Comparison of ENCODE assay signal across 23 mouse cellular contexts in the genomic region with DNA sequence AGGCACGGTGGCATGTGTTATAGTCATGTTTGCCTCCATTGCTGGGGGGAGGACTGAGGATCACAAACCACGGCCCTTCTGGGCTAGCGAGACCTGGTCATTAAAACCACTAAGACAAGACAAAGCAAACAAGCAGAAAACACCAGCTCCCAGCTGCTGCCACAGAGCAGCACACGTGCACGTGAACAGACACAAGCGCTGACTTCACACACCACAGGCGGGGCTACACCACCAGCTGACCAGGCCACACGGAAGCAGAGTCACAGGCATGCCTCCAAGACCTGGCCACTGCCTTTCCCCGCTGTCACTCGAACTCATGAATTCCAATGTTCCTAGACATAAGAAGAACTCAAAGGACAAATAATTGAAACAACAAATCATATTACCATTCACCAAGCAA.
DNase-seq lines count a peak whose midpoint lies in the region; ATAC-seq and TF ChIP-seq lines count a peak whose summit lies in the region.
"Had no signal": no experiment of that assay in that cellular context is flagged by ENCODE, and none has a peak within 500 bp of the region (broad histone marks: within the 10 kb centered on the region; RNA-seq: fewer than 3 reads in every experiment).

No protein-coding gene starts in this region.

- in situ Hi-C loops in CH12.LX (cut with MboI; ENCODE audit: low pct_ligation_motif_present, low pct_unique_long_range_greater_than_20kb, low sequenced_read_pairs), result no loop called here

- no peak for TF ChIP-seq CTCF in CH12.LX (conservative IDR thresholded peaks at IDR 0.05 in 1 of 2, IDR thresholded peaks at IDR 0.05 in 1 of 2; ENCODE audit: low read depth in 2 of 2, low read length in 2 of 2)
- TF ChIP-seq CTCF in hindbrain, postnatal 0 days (IDR thresholded peaks at IDR 0.05; ENCODE audit: low read depth), result no peak

- no peak for ATAC-seq in midbrain, embryonic 11.5 days (ENCODE audit: low FRiP score)
- no peak for ATAC-seq in midbrain, embryonic 13.5 days
- no peak for ATAC-seq in hindbrain, postnatal 0 days
- ATAC-seq: activated CD4-positive, CD25-positive, alpha-beta regulatory T cell, adult 4 months; CD4-positive, CD25-positive, alpha-beta regulatory T cell, adult 4 months; Patski had no signal

- H3K4me1 ChIP-seq in midbrain, embryonic 11.5 days (ENCODE audit: control insufficient read depth, insufficient read depth, low read length), result peaks cover 2% of the 10 kb centered on the region; the same call in 1 of the 2 replicates
- peaks cover 9% of the 10 kb centered on the region for H3K4me1 ChIP-seq in midbrain, embryonic 13.5 days (replicated peaks)
- 0 out of 4 replicates have a peak, but pooled peaks cover 0 to 7% of the 10 kb centered on the region in 2 experiments for H3K4me1 ChIP-seq in CH12.LX (ENCODE audit: control insufficient read depth in 1 of 2, insufficient read depth in 2 of 2)
- no peaks in the 10 kb centered on the region for H3K4me1 ChIP-seq in hindbrain, postnatal 0 days (ENCODE audit: insufficient read depth, low read length)

- TF ChIP-seq RAD21 in CH12.LX (IDR thresholded peaks at IDR 0.05; ENCODE audit: low read depth, low read length), result no peak

- 89% methylated on average over 10 of the region's 10 CpGs for WGBS in midbrain, embryonic 11.5 days
- 83% methylated on average over 10 of the region's 10 CpGs for WGBS in midbrain, embryonic 13.5 days
- WGBS in hindbrain, postnatal 0 days, result 77% methylated on average over 10 of the region's 10 CpGs

- no peaks in the 10 kb centered on the region for H3K27me3 ChIP-seq in midbrain, embryonic 11.5 days (ENCODE audit: control insufficient read depth, insufficient read depth, low read length)
- H3K27me3 ChIP-seq in midbrain, embryonic 13.5 days, result no peaks in the 10 kb centered on the region
- no peaks in the 10 kb centered on the region for H3K27me3 ChIP-seq in CH12.LX (replicated peaks)
- no peaks in the 10 kb centered on the region for H3K27me3 ChIP-seq in myocyte (ENCODE audit: control insufficient read depth, insufficient read depth, insufficient read length)
- no peaks in the 10 kb centered on the region for H3K27me3 ChIP-seq in hindbrain, postnatal 0 days (ENCODE audit: insufficient read depth, low read length)
- H3K27me3 ChIP-seq: Patski had no signal

- no peaks in the 10 kb centered on the region for H3K9me3 ChIP-seq in midbrain, embryonic 11.5 days (ENCODE audit: control insufficient read depth, low read length)
- no peaks in the 10 kb centered on the region for H3K9me3 ChIP-seq in midbrain, embryonic 13.5 days
- no peaks in the 10 kb centered on the region for H3K9me3 ChIP-seq in CH12.LX (replicated peaks; ENCODE audit: low read length)
- H3K9me3 ChIP-seq in hindbrain, postnatal 0 days (ENCODE audit: low read length), result no peaks in the 10 kb centered on the region
- H3K9me3 ChIP-seq: G1E had no signal

- H3ac ChIP-seq in myocyte (ENCODE audit: control insufficient read depth, insufficient read length), result no peak overlapping the region

- no peaks in the 10 kb centered on the region for H3K79me2 ChIP-seq in CH12.LX (replicated peaks; ENCODE audit: control insufficient read depth, extremely low read depth, insufficient read depth, poor library complexity, severe bottlenecking)
- H3K79me2 ChIP-seq in myocyte (ENCODE audit: control insufficient read depth, insufficient read depth), result no peaks in the 10 kb centered on the region

- H3K4me2 ChIP-seq in midbrain, embryonic 11.5 days, result no peak overlapping the region
- H3K4me2 ChIP-seq in midbrain, embryonic 13.5 days (replicated peaks), result no peak overlapping the region
- H3K4me2 ChIP-seq in CH12.LX (ENCODE audit: insufficient read depth, low read depth, poor library complexity, severe bottlenecking) (no peak overlapping the region), myocyte (ENCODE audit: low read depth) (no peak overlapping the region)
- no peak overlapping the region for H3K4me2 ChIP-seq in hindbrain, postnatal 0 days (ENCODE audit: low read depth, low read length)

- no peak overlapping the region for H3K27ac ChIP-seq in midbrain, embryonic 11.5 days (ENCODE audit: low read depth, low read length)
- H3K27ac ChIP-seq in midbrain, embryonic 13.5 days, result no peak overlapping the region
- no peak overlapping the region for H3K27ac ChIP-seq in CH12.LX (ENCODE audit: insufficient read depth, low read depth)
- no peak overlapping the region for H3K27ac ChIP-seq in hindbrain, postnatal 0 days

- H3K36me3 ChIP-seq in midbrain, embryonic 11.5 days (ENCODE audit: control insufficient read depth, insufficient read depth, low read length), result no peaks in the 10 kb centered on the region
- no peaks in the 10 kb centered on the region for H3K36me3 ChIP-seq in midbrain, embryonic 13.5 days
- no peaks in the 10 kb centered on the region for H3K36me3 ChIP-seq in CH12.LX (replicated peaks in 1 of 2; ENCODE audit: control insufficient read depth in 1 of 2, insufficient read depth in 1 of 2, low read length in 1 of 2)
- H3K36me3 ChIP-seq in myocyte (ENCODE audit: control insufficient read depth, insufficient read depth), result peaks cover 32% of the 10 kb centered on the region
- H3K36me3 ChIP-seq in hindbrain, postnatal 0 days (ENCODE audit: insufficient read depth, low read length), result no peaks in the 10 kb centered on the region
- H3K36me3 ChIP-seq: G1E had no signal

- H3K9ac ChIP-seq in midbrain, embryonic 11.5 days (ENCODE audit: low read length), result no peak overlapping the region
- no peak overlapping the region for H3K9ac ChIP-seq in midbrain, embryonic 13.5 days (replicated peaks)
- no peak overlapping the region for H3K9ac ChIP-seq in CH12.LX (ENCODE audit: insufficient read depth, low read depth)
- no peak overlapping the region for H3K9ac ChIP-seq in hindbrain, postnatal 0 days (replicated peaks; ENCODE audit: low read length)

- peak; percentile 6 for DNase-seq in midbrain, embryonic 11.5 days (ENCODE audit: low spot score, missing footprints)
- DNase-seq in 3134 (ENCODE audit: extremely low read depth, insufficient read length, low spot score) (peak; percentile 9), CH12.LX (ENCODE audit: extremely low read depth) (no peak)
- DNase-seq in hindbrain, postnatal 0 days (ENCODE audit: low spot score), result no peak
- no peak for DNase-seq in right cerebral cortex, adult 2 months (ENCODE audit: low spot score in 2 of 2)
- DNase-seq in layer of hippocampus, adult 8-10 months (ENCODE audit: low spot score in 2 of 2), result no peak
- DNase-seq: adrenal gland, adult 2 months; adrenal gland, adult 8-10 months; adrenal gland, postnatal 10 days; adrenal gland, postnatal 14 days; adrenal gland, postnatal 25 days; adrenal gland, postnatal 36 days; B cell, adult 2 months; cerebellum, adult 11 months; cerebellum, adult 11-12 months; cerebellum, adult 18-20 months; cerebellum, adult 2 months had no signal

- dilution Hi-C loops in CH12.LX (cut with MboI; ENCODE audit: extremely low pct_ligation_motif_present, extremely low pct_unique_long_range_greater_than_20kb, low sequenced_read_pairs), result no loop called here

- TF ChIP-seq EP300 in CH12.LX (IDR thresholded peaks at IDR 0.05; ENCODE audit: low read length), result no peak

- no peak for TF ChIP-seq POLR2A in CH12.LX (IDR thresholded peaks at IDR 0.05; ENCODE audit: low read depth, low read length)
- TF ChIP-seq POLR2A in myocyte (IDR thresholded peaks at IDR 0.05; ENCODE audit: insufficient read length, low read depth), result no peak

- H3K4me3 ChIP-seq in midbrain, embryonic 11.5 days (ENCODE audit: low read depth, low read length), result no peak overlapping the region
- H3K4me3 ChIP-seq in midbrain, embryonic 13.5 days (replicated peaks), result no peak overlapping the region
- no peak overlapping the region for H3K4me3 ChIP-seq in CH12.LX (replicated peaks in 1 of 3; ENCODE audit: low read depth in 2 of 3, low read length in 2 of 3, poor library complexity in 1 of 3)
- H3K4me3 ChIP-seq in myocyte, result no peak overlapping the region
- H3K4me3 ChIP-seq in hindbrain, postnatal 0 days (ENCODE audit: low read length), result no peak overlapping the region

TF ChIP-seq in CH12.LX, 34 proteins besides CTCF, POLR2A, EP300 and RAD21:
- peak; percentile 83 for TF ChIP-seq BHLHE40 (IDR thresholded peaks at IDR 0.05; ENCODE audit: low read depth, low read length)
- TF ChIP-seq ZMIZ1 (IDR thresholded peaks at IDR 0.05; ENCODE audit: low read depth, low read length), result no peak

TF ChIP-seq in myocyte, 11 proteins besides CTCF, POLR2A, EP300 and RAD21:
- TF ChIP-seq E2F4 (IDR thresholded peaks at IDR 0.05; ENCODE audit: insufficient read depth) (no peak), CEBPB (IDR thresholded peaks at IDR 0.05; ENCODE audit: insufficient read depth, poor library complexity, severe bottlenecking) (no peak), MYOG (IDR thresholded peaks at IDR 0.05; ENCODE audit: control insufficient read depth in 1 of 3, insufficient read depth in 1 of 3, insufficient read length in 2 of 3, low read depth in 2 of 3) (peak in 2 of 3 experiments; percentile 42 to 77), MYOD1 (IDR thresholded peaks at IDR 0.05; ENCODE audit: control insufficient read depth in 1 of 3, insufficient read length in 2 of 3, low read depth in 2 of 3) (peak in 2 of 3 experiments; percentile 26 to 43), POLR2AphosphoS2 (IDR thresholded peaks at IDR 0.05; ENCODE audit: insufficient read length, low read depth) (peak; percentile 29)

Comparison
In these comparisons a context has a peak if more than half of its experiments do, and no peak if none do; other contexts are left out.
1. DNase-seq: peak in midbrain, embryonic 11.5 days (single experiment) and 3134 (single experiment); none in CH12.LX (single experiment), hindbrain, postnatal 0 days (single experiment), right cerebral cortex, adult 2 months (0 of 2) and layer of hippocampus, adult 8-10 months (0 of 2).